Mouse (Mus musculus) CH12.LX (cell line): Measurements from ENCODE around the gene Scnn1g. TPM values are rescaled to one million over a fixed set of nuclear protein-coding genes. Genes with fewer than 3 reads are reported as not detected.
A peak's percentile ranks its signal among the peaks of the same experiment; 100 is the strongest.

ENCODE experiments used
- DNase-seq: peaks from one replicate; pipeline ENCODE4 v3.0.0-alpha.2; 2013; ENCODE audit errors: extremely low read depth
- H3K27ac ChIP-seq: 2 replicates; pipeline ENCODE4 v1.5.1; 2012; ENCODE audit warnings: low read depth, mild to moderate bottlenecking, control low read depth, moderate library complexity; ENCODE audit not compliant: insufficient read depth
- H3K27me3 ChIP-seq: replicated peaks from 2 replicates; pipeline ENCODE3; 2012; ENCODE audit warnings: inconsistent platforms
- H3K36me3 ChIP-seq, 2 experiments: replicated peaks in 1 of 2; 2 replicates each; pipeline versions ENCODE3 to v1.6.1; 2012; ENCODE audit warnings: inconsistent platforms in 1 of 2, low read length in 1 of 2, mild to moderate bottlenecking in 1 of 2, mixed read lengths in 1 of 2, moderate library complexity in 1 of 2; ENCODE audit not compliant: control insufficient read depth in 1 of 2, insufficient read depth in 1 of 2
- H3K4me1 ChIP-seq, 2 experiments: 2 replicates each; pipeline ENCODE4 v1.6.1; 2012; ENCODE audit warnings: inconsistent platforms in 1 of 2, moderate library complexity in 1 of 2; ENCODE audit not compliant: insufficient read depth in 2 of 2, control insufficient read depth in 1 of 2
- H3K4me2 ChIP-seq: 2 replicates; pipeline ENCODE4 v1.6.1; 2012; ENCODE audit warnings: low read depth, mild to moderate bottlenecking, control low read depth; ENCODE audit not compliant: poor library complexity, insufficient read depth, severe bottlenecking
- H3K4me3 ChIP-seq, 3 experiments: fragments of 150-350 bp in 1 of 3; sonication (generic) in 1 of 3; replicated peaks in 1 of 3; 2 replicates each; pipeline versions ENCODE3 to v1.5.1; 2011 to 2012; ENCODE audit warnings: low read depth in 2 of 3, low read length in 2 of 3, mild to moderate bottlenecking in 2 of 3, moderate library complexity in 2 of 3, control low read depth in 1 of 3, improper control_type of control experiment in 1 of 3, inconsistent platforms in 1 of 3, mixed read lengths in 1 of 3; ENCODE audit not compliant: poor library complexity in 1 of 3
- H3K79me2 ChIP-seq: replicated peaks from 2 replicates; pipeline ENCODE4 v1.6.1; 2012; ENCODE audit warnings: mild to moderate bottlenecking, moderate library complexity; ENCODE audit not compliant: control insufficient read depth, poor library complexity, insufficient read depth, severe bottlenecking; ENCODE audit errors: extremely low read depth
- H3K9ac ChIP-seq: 2 replicates; pipeline ENCODE4 v1.6.1; 2012; ENCODE audit warnings: low read depth, mild to moderate bottlenecking, control low read depth, moderate library complexity; ENCODE audit not compliant: insufficient read depth
- H3K9me3 ChIP-seq: replicated peaks from 2 replicates; pipeline ENCODE3; 2012; ENCODE audit warnings: low read length, inconsistent platforms, mixed read lengths
- BHLHE40 ChIP-seq: IDR thresholded peaks from 2 replicates; pipeline ENCODE4 v1.6.1; 2011; ENCODE audit warnings: mild to moderate bottlenecking, low read depth, low read length, improper control_type of control experiment
- CHD1 ChIP-seq: IDR thresholded peaks from 2 replicates; pipeline ENCODE4 v1.6.1; 2012; ENCODE audit warnings: low read depth, low read length, improper control_type of control experiment, inconsistent platforms
- CHD2 ChIP-seq: IDR thresholded peaks from 2 replicates; pipeline ENCODE4 v1.6.1; 2011; ENCODE audit warnings: low read length, improper control_type of control experiment
- CTCF ChIP-seq, 2 experiments: IDR thresholded peaks in 1 of 2; conservative IDR thresholded peaks in 1 of 2; 2 replicates each; pipeline ENCODE4 v1.5.1; 2011 to 2012; ENCODE audit warnings: low read depth in 2 of 2, low read length in 2 of 2, improper control_type of control experiment in 1 of 2, inconsistent platforms in 1 of 2, mild to moderate bottlenecking in 1 of 2, moderate library complexity in 1 of 2
- E2F4 ChIP-seq: IDR thresholded peaks from 2 replicates; pipeline ENCODE4 v1.6.1; 2011; ENCODE audit warnings: low read depth, low read length, improper control_type of control experiment; ENCODE audit not compliant: insufficient replicate concordance
- ELF1 ChIP-seq: IDR thresholded peaks from 2 replicates; pipeline ENCODE4 v1.6.1; 2014; ENCODE audit warnings: low read depth, mild to moderate bottlenecking, inconsistent platforms, low read length, improper control_type of control experiment
- EP300 ChIP-seq: IDR thresholded peaks from 2 replicates; pipeline ENCODE4 v1.6.1; 2011; ENCODE audit warnings: low read length, improper control_type of control experiment
- ETS1 ChIP-seq: conservative IDR thresholded peaks from 2 replicates; pipeline ENCODE4 v1.6.1; 2012; ENCODE audit warnings: low read depth, mild to moderate bottlenecking, inconsistent platforms, low read length, improper control_type of control experiment, moderate library complexity
- GABPA ChIP-seq: IDR thresholded peaks from 2 replicates; pipeline ENCODE4 v1.6.1; 2012; ENCODE audit warnings: low read depth, low read length, improper control_type of control experiment, inconsistent platforms; ENCODE audit not compliant: insufficient replicate concordance
- HCFC1 ChIP-seq: IDR thresholded peaks from 2 replicates; pipeline ENCODE4 v1.6.1; 2012; ENCODE audit warnings: low read depth, mild to moderate bottlenecking, inconsistent platforms, low read length, improper control_type of control experiment
- IRF4 ChIP-seq: IDR thresholded peaks from 2 replicates; pipeline ENCODE4 v1.6.1; 2014; ENCODE audit warnings: low read depth, mild to moderate bottlenecking, inconsistent platforms, low read length, improper control_type of control experiment
- JUN ChIP-seq: IDR thresholded peaks from 2 replicates; pipeline ENCODE4 v1.6.1; 2011; ENCODE audit warnings: low read depth, mild to moderate bottlenecking, low read length, improper control_type of control experiment, moderate library complexity; ENCODE audit not compliant: insufficient read depth
- JUND ChIP-seq: conservative IDR thresholded peaks from 2 replicates; pipeline ENCODE4 v1.6.1; 2011; ENCODE audit warnings: low read depth, low read length, improper control_type of control experiment
- KAT2A ChIP-seq: IDR thresholded peaks from 2 replicates; pipeline ENCODE4 v1.6.1; 2012; ENCODE audit warnings: low read length, improper control_type of control experiment, inconsistent platforms; ENCODE audit not compliant: insufficient replicate concordance
- MAFK ChIP-seq: IDR thresholded peaks from 2 replicates; pipeline ENCODE4 v1.6.1; 2011; ENCODE audit warnings: low read length, improper control_type of control experiment; ENCODE audit not compliant: insufficient replicate concordance
- MAX ChIP-seq: IDR thresholded peaks from 2 replicates; pipeline ENCODE4 v1.6.1; 2011; ENCODE audit warnings: low read length, improper control_type of control experiment
- MAZ ChIP-seq: IDR thresholded peaks from 2 replicates; pipeline ENCODE4 v1.6.1; 2012; ENCODE audit warnings: low read depth, mild to moderate bottlenecking, inconsistent platforms, low read length, improper control_type of control experiment, moderate library complexity
- MEF2A ChIP-seq: IDR thresholded peaks from 2 replicates; pipeline ENCODE4 v1.6.1; 2014; ENCODE audit warnings: low read depth, mild to moderate bottlenecking, inconsistent platforms, low read length, improper control_type of control experiment, borderline replicate concordance
- MXI1 ChIP-seq: IDR thresholded peaks from 2 replicates; pipeline ENCODE4 v1.6.1; 2011; ENCODE audit warnings: mild to moderate bottlenecking, low read depth, low read length, improper control_type of control experiment
- MYC ChIP-seq: IDR thresholded peaks from 2 replicates; pipeline ENCODE4 v1.6.1; 2011; ENCODE audit warnings: low read depth, mild to moderate bottlenecking, improper control_type of control experiment, low read length
- NELFE ChIP-seq: IDR thresholded peaks from 2 replicates; pipeline ENCODE4 v1.6.1; 2011; ENCODE audit warnings: low read depth, low read length, improper control_type of control experiment
- NRF1 ChIP-seq: IDR thresholded peaks from 2 replicates; pipeline ENCODE4 v1.6.1; 2014; ENCODE audit warnings: low read depth, mild to moderate bottlenecking, inconsistent platforms, low read length, improper control_type of control experiment, moderate library complexity
- PAX5 ChIP-seq: IDR thresholded peaks from 2 replicates; pipeline ENCODE4 v1.6.1; 2012; ENCODE audit warnings: low read length, inconsistent platforms, mixed read lengths
- POLR2A ChIP-seq: IDR thresholded peaks from 2 replicates; pipeline ENCODE4 v1.6.1; 2011; ENCODE audit warnings: low read depth, mild to moderate bottlenecking, improper control_type of control experiment, low read length
- POLR2AphosphoS2 ChIP-seq: IDR thresholded peaks from 2 replicates; pipeline ENCODE4 v1.6.1; 2011; ENCODE audit warnings: low read depth, low read length, improper control_type of control experiment
- RAD21 ChIP-seq: IDR thresholded peaks from 2 replicates; pipeline ENCODE4 v1.6.1; 2011; ENCODE audit warnings: low read depth, mild to moderate bottlenecking, low read length, improper control_type of control experiment, moderate library complexity
- RCOR1 ChIP-seq: conservative IDR thresholded peaks from 2 replicates; pipeline ENCODE4 v1.6.1; 2012; ENCODE audit warnings: low read depth, mild to moderate bottlenecking, inconsistent platforms, low read length, improper control_type of control experiment
- SIN3A ChIP-seq: IDR thresholded peaks from 2 replicates; pipeline ENCODE4 v1.6.1; 2012; ENCODE audit warnings: low read length, improper control_type of control experiment, inconsistent platforms
- SMC3 ChIP-seq: IDR thresholded peaks from 2 replicates; pipeline ENCODE4 v1.6.1; 2011; ENCODE audit warnings: low read depth, low read length, improper control_type of control experiment
- TBP ChIP-seq: conservative IDR thresholded peaks from 2 replicates; pipeline ENCODE4 v1.6.1; 2011; ENCODE audit warnings: low read depth, low read length, improper control_type of control experiment
- TCF12 ChIP-seq: IDR thresholded peaks from 2 replicates; pipeline ENCODE4 v1.6.1; 2014; ENCODE audit warnings: low read depth, mild to moderate bottlenecking, inconsistent platforms, low read length, improper control_type of control experiment
- UBTF ChIP-seq: IDR thresholded peaks from 2 replicates; pipeline ENCODE4 v1.6.1; 2012; ENCODE audit warnings: low read depth, mild to moderate bottlenecking, inconsistent platforms, low read length, improper control_type of control experiment, moderate library complexity
- USF1 ChIP-seq: IDR thresholded peaks from 2 replicates; pipeline ENCODE4 v1.6.1; 2014; ENCODE audit warnings: low read depth, mild to moderate bottlenecking, inconsistent platforms, low read length, improper control_type of control experiment
- USF2 ChIP-seq: conservative IDR thresholded peaks from 2 replicates; pipeline ENCODE4 v1.6.1; 2011; ENCODE audit warnings: low read depth, low read length, improper control_type of control experiment
- ZC3H11A ChIP-seq: IDR thresholded peaks from 2 replicates; pipeline ENCODE4 v1.6.1; 2012; ENCODE audit warnings: low read depth, mild to moderate bottlenecking, inconsistent platforms, low read length, improper control_type of control experiment
- ZKSCAN1 ChIP-seq: IDR thresholded peaks from 2 replicates; pipeline ENCODE4 v1.6.1; 2012; ENCODE audit warnings: low read depth, inconsistent platforms, low read length, improper control_type of control experiment, borderline replicate concordance
- ZMIZ1 ChIP-seq: IDR thresholded peaks from 2 replicates; pipeline ENCODE4 v1.6.1; 2012; ENCODE audit warnings: low read depth, mild to moderate bottlenecking, inconsistent platforms, low read length, improper control_type of control experiment
- ZNF384 ChIP-seq: IDR thresholded peaks from 2 replicates; pipeline ENCODE4 v1.6.1; 2012; ENCODE audit warnings: low read depth, low read length, improper control_type of control experiment, inconsistent platforms
- dilution Hi-C: fragments of 300-500 bp; cut with MboI; formaldehyde crosslinking; loops from 2 replicates; pipeline ENCODE4 v1.14.3; 2020; ENCODE audit warnings: low sequenced_read_pairs; ENCODE audit not compliant: extremely low pct_unique_long_range_greater_than_20kb, extremely low pct_ligation_motif_present
- in situ Hi-C: fragments of 300-500 bp; cut with MboI; formaldehyde crosslinking; loops from 3 replicates; pipeline ENCODE4 v1.14.3; 2019; ENCODE audit warnings: low sequenced_read_pairs, low pct_ligation_motif_present, low pct_unique_long_range_greater_than_20kb, mixed read lengths
- polyA plus RNA-seq: library from polyadenylated mRNA; unstranded; fragments of >175 nt; gene quantifications from 2 replicates; pipeline ENCODE4 v1.2.1, GENCODE M21; 2012; ENCODE audit warnings: low read depth; ENCODE audit not compliant: insufficient read length
- total RNA-seq, 2 experiments: library from RNA; depleted of rRNA; stranded (reverse); fragments of 300-350 nt in 1 of 2; fragments of >200 nt in 1 of 2; gene quantifications; 2 replicates each; pipeline ENCODE4 v1.2.3; 2012 to 2014

Scnn1g gene
- total and polyA plus RNA-seq, 3 experiments: not detected

- Histone ChIP-seq H3K9me3 (no peaks in the 10 kb centered on the region), H3K4me2 (peak overlapping the region; percentile 69), H3K79me2 (peaks cover 15% of the 10 kb centered on the region), H3K4me3 (peak overlapping the region; percentile 67 to 93 (median 83)), H3K9ac (peak overlapping the region; percentile 65), H3K27me3 (peaks cover 15% of the 10 kb centered on the region), H3K4me1 (peaks cover 8 to 48% of the 10 kb centered on the region in 2 experiments; a peak in 3 of 4 replicates), H3K27ac (no peak overlapping the region), H3K36me3 (peaks cover 0 to 27% of the 10 kb centered on the region in 2 experiments)
- in situ Hi-C loops: no loop called here
- TF ChIP-seq MEF2A (no peak), KAT2A (no peak), CHD1 (no peak), HCFC1 (no peak), MYC (no peak), MAZ (no peak), POLR2AphosphoS2 (no peak), PAX5 (no peak), ETS1 (no peak), ZC3H11A (no peak), ZMIZ1 (no peak), RCOR1 (no peak), E2F4 (no peak), ZKSCAN1 (no peak), JUN (no peak), NRF1 (no peak), ELF1 (no peak), IRF4 (no peak), RAD21 (no peak), USF2 (no peak), JUND (no peak), SMC3 (no peak), USF1 (no peak), BHLHE40 (peak; percentile 20; the same call in 1 of the 2 replicates), ZNF384 (no peak), MAX (peak; percentile 72), UBTF (no peak), NELFE (no peak), POLR2A (no peak), SIN3A (peak; percentile 10; the same call in 1 of the 2 replicates), TCF12 (peak; percentile 18; the same call in 1 of the 2 replicates), GABPA (no peak), EP300 (no peak), CHD2 (no peak), CTCF (conservative IDR thresholded peaks at IDR 0.05 in 1 of 2, IDR thresholded peaks at IDR 0.05 in 1 of 2; ENCODE audit: low read depth in 2 of 2, low read length in 2 of 2) (no peak), MXI1 (peak; percentile 60), MAFK (no peak), TBP (no peak)
- dilution Hi-C loops: no loop called here
- peak; percentile 10 for DNase-seq
Observed at GRCm38 (mm10) chr7:121706411-121707072, 27.7 kb upstream of the Scnn1g start.
